Comparison of ENCODE assay signal across 9 mouse cellular contexts in the genomic region with DNA sequence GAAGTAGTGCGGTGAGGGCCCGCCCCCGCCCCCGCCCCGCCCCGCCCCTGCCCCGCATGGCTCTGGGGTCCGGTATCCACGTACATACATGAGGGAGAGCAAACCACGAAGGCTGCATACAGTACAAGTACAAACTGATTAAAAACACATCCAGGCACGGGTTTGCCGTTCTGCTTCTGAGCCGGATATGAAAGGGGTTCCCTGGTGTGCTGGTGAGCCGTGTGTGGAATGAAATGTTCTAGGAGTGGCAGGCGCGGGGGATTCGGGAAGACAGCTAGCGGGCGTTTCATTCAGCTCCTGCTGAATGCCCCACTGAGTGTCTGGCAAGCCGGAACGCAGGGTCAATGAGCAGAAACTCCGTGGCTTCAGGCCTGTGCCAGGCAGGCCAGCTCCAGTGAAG. TPM values are rescaled to one million over a fixed set of nuclear protein-coding genes. Genes with fewer than 3 reads are reported as not detected.
A peak's percentile ranks its signal among the peaks of the same experiment; 100 is the strongest.
DNase-seq lines count a peak whose midpoint lies in the region; ATAC-seq and TF ChIP-seq lines count a peak whose summit lies in the region.
"Had no signal": no experiment of that assay in that cellular context is flagged by ENCODE, and none has a peak within 500 bp of the region (broad histone marks: within the 10 kb centered on the region; RNA-seq: fewer than 3 reads in every experiment).

No protein-coding gene starts in this region.

- peaks cover 12% of the 10 kb centered on the region for H3K4me1 ChIP-seq in heart, embryonic 13.5 days
- H3K4me1 ChIP-seq in heart, adult 2 months (ENCODE audit: control insufficient read depth, insufficient read depth, low read length), result no peaks in the 10 kb centered on the region; the same call in 1 of the 2 replicates
- H3K4me1 ChIP-seq in ES-E14 (ENCODE audit: control insufficient read depth in 2 of 2, insufficient read depth in 2 of 2, low read length in 2 of 2, poor library complexity in 1 of 2), result peaks cover 0 to 4% of the 10 kb centered on the region in 2 experiments; a peak in 2 of 4 replicates
- H3K4me1 ChIP-seq in forebrain, embryonic 12.5 days, result peaks cover 24% of the 10 kb centered on the region
- peaks cover 19% of the 10 kb centered on the region for H3K4me1 ChIP-seq in limb, embryonic 13.5 days
- H3K4me1 ChIP-seq in stomach, embryonic 16.5 days (ENCODE audit: control insufficient read depth, insufficient read depth, low read length), result no peaks in the 10 kb centered on the region; the same call in 1 of the 2 replicates
- H3K4me1 ChIP-seq in lung, adult 2 months (ENCODE audit: control insufficient read depth, insufficient read depth, low read length), result no peaks in the 10 kb centered on the region

- peak overlapping the region; percentile 72 for H3K4me2 ChIP-seq in heart, embryonic 13.5 days
- peak overlapping the region; percentile 67 for H3K4me2 ChIP-seq in forebrain, embryonic 12.5 days
- peak overlapping the region; percentile 63 for H3K4me2 ChIP-seq in limb, embryonic 13.5 days (replicated peaks)
- H3K4me2 ChIP-seq in stomach, embryonic 16.5 days (ENCODE audit: low read depth, low read length), result peak overlapping the region; percentile 53

- peak overlapping the region; percentile 67 for H3K9ac ChIP-seq in heart, embryonic 13.5 days
- H3K9ac ChIP-seq in heart, adult 2 months (ENCODE audit: low read depth, low read length), result no peak overlapping the region
- peak overlapping the region; percentile 61; the same call in 1 of the 2 replicates for H3K9ac ChIP-seq in ES-E14 (ENCODE audit: insufficient read depth, low read depth, low read length, poor library complexity, severe bottlenecking)
- peak overlapping the region; percentile 53 for H3K9ac ChIP-seq in forebrain, embryonic 12.5 days
- H3K9ac ChIP-seq in limb, embryonic 13.5 days, result peak overlapping the region; percentile 50
- peak overlapping the region; percentile 15 for H3K9ac ChIP-seq in stomach, embryonic 16.5 days (ENCODE audit: low read length)

- H3K27ac ChIP-seq in heart, embryonic 13.5 days (replicated peaks), result no peak overlapping the region
- H3K27ac ChIP-seq in heart, adult 2 months, result no peak overlapping the region
- no peak overlapping the region for H3K27ac ChIP-seq in ES-E14 (ENCODE audit: insufficient read depth, low read depth, low read length, poor library complexity, severe bottlenecking)
- H3K27ac ChIP-seq in forebrain, embryonic 12.5 days, result no peak overlapping the region
- no peak overlapping the region for H3K27ac ChIP-seq in limb, embryonic 13.5 days
- H3K27ac ChIP-seq in stomach, embryonic 16.5 days (ENCODE audit: low read length), result no peak overlapping the region

- H3K27me3 ChIP-seq in heart, embryonic 13.5 days (replicated peaks), result peaks cover 30% of the 10 kb centered on the region
- no peaks in the 10 kb centered on the region for H3K27me3 ChIP-seq in heart, adult 2 months (ENCODE audit: control insufficient read depth, insufficient read depth, low read length)
- peaks cover 26% of the 10 kb centered on the region for H3K27me3 ChIP-seq in forebrain, embryonic 12.5 days
- H3K27me3 ChIP-seq in limb, embryonic 13.5 days, result peaks cover 26% of the 10 kb centered on the region
- no peaks in the 10 kb centered on the region; the same call in 1 of the 2 replicates for H3K27me3 ChIP-seq in stomach, embryonic 16.5 days (ENCODE audit: control insufficient read depth, insufficient read depth, low read length)

- no peaks in the 10 kb centered on the region for H3K9me3 ChIP-seq in heart, embryonic 13.5 days
- H3K9me3 ChIP-seq in ES-E14 (ENCODE audit: control insufficient read depth, insufficient read depth, low read depth, low read length), result no peaks in the 10 kb centered on the region
- no peaks in the 10 kb centered on the region for H3K9me3 ChIP-seq in forebrain, embryonic 12.5 days
- no peaks in the 10 kb centered on the region for H3K9me3 ChIP-seq in limb, embryonic 13.5 days
- H3K9me3 ChIP-seq in stomach, embryonic 16.5 days (replicated peaks; ENCODE audit: control insufficient read depth, low read length), result no peaks in the 10 kb centered on the region

- H3K4me3 ChIP-seq in heart, embryonic 13.5 days, result peak overlapping the region; percentile 45
- H3K4me3 ChIP-seq in heart, adult 2 months, result no peak overlapping the region
- peak overlapping the region; percentile 37 to 49; a peak in 3 of 4 replicates for H3K4me3 ChIP-seq in ES-E14 (ENCODE audit: insufficient read depth in 1 of 2, low read depth in 1 of 2, low read length in 2 of 2, poor library complexity in 1 of 2, severe bottlenecking in 1 of 2)
- H3K4me3 ChIP-seq in forebrain, embryonic 12.5 days (replicated peaks), result peak overlapping the region; percentile 35
- peak overlapping the region; percentile 36 for H3K4me3 ChIP-seq in limb, embryonic 13.5 days
- peak overlapping the region; percentile 19 for H3K4me3 ChIP-seq in stomach, embryonic 16.5 days (replicated peaks; ENCODE audit: low read length)
- no peak overlapping the region for H3K4me3 ChIP-seq in lung, adult 2 months (replicated peaks; ENCODE audit: extremely low read depth, low read depth, low read length)

- WGBS in heart, embryonic 13.5 days, result 4% methylated on average over 22 of the region's 22 CpGs
- WGBS in heart, adult 2 months, result 21% methylated on average over 22 of the region's 22 CpGs
- 1% methylated on average over 22 of the region's 22 CpGs for WGBS in forebrain, embryonic 12.5 days
- under 1% methylated on average over 22 of the region's 22 CpGs for WGBS in limb, embryonic 13.5 days
- WGBS in stomach, embryonic 16.5 days, result 3% methylated on average over 22 of the region's 22 CpGs
- WGBS in lung, adult 2 months, result 18% methylated on average over 22 of the region's 22 CpGs

- DNase-seq in heart, adult 2 months, result no peak
- no peak for DNase-seq in ES-E14 (ENCODE audit: low read depth, low spot score)
- DNase-seq in adrenal gland, postnatal 10 days, result no peak
- DNase-seq in lung, adult 2 months, result no peak

- no peaks in the 10 kb centered on the region for H3K79me2 ChIP-seq in heart, adult 2 months (replicated peaks; ENCODE audit: control insufficient read depth, insufficient read depth, low read length)

- 0 out of 2 replicates have a peak, but pooled peaks cover 5% of the 10 kb centered on the region for H3K36me3 ChIP-seq in heart, embryonic 13.5 days
- no peaks in the 10 kb centered on the region for H3K36me3 ChIP-seq in heart, adult 2 months (ENCODE audit: control insufficient read depth, insufficient read depth, low read length)
- peaks cover 12% of the 10 kb centered on the region; the same call in 1 of the 2 replicates for H3K36me3 ChIP-seq in ES-E14 (ENCODE audit: control insufficient read depth, insufficient read depth, low read length, poor library complexity, severe bottlenecking)
- no peaks in the 10 kb centered on the region for H3K36me3 ChIP-seq in forebrain, embryonic 12.5 days (replicated peaks)
- no peaks in the 10 kb centered on the region for H3K36me3 ChIP-seq in limb, embryonic 13.5 days
- no peaks in the 10 kb centered on the region for H3K36me3 ChIP-seq in stomach, embryonic 16.5 days (ENCODE audit: control insufficient read depth, insufficient read depth, low read length)
- H3K36me3 ChIP-seq: G1E had no signal

- intact Hi-C loops in heart, adult 2 months (cut with DNase I), result loop anchor here (5.0 kb wide), 3 partner anchors 84 to 171 kb away; no protein-coding TSS in a partner anchor

- in situ Hi-C loops in ES-E14 (cut with MboI; ENCODE audit: low sequenced_read_pairs in 2 of 2, unreplicated experiment in 2 of 2), result no loop called here

- ATAC-seq in heart, embryonic 13.5 days (ENCODE audit: extremely low read depth, insufficient number of reproducible peaks, low FRiP score, low TSS enrichment), result no peak
- no peak for ATAC-seq in forebrain, embryonic 12.5 days (ENCODE audit: low FRiP score)
- ATAC-seq in limb, embryonic 13.5 days (ENCODE audit: low FRiP score, low read depth), result no peak; the same call in 1 of the 2 replicates
- ATAC-seq in stomach, embryonic 16.5 days (ENCODE audit: insufficient read depth, low FRiP score), result no peak

- no peak for TF ChIP-seq POLR2A in heart, adult 2 months (IDR thresholded peaks at IDR 0.05; ENCODE audit: insufficient read depth, low read depth, low read length)
- TF ChIP-seq POLR2A in lung, adult 2 months (IDR thresholded peaks at IDR 0.05; ENCODE audit: borderline replicate concordance, extremely low read depth, low read depth, low read length), result no peak

- no peak for TF ChIP-seq EP300 in heart, adult 2 months (IDR thresholded peaks at IDR 0.05; ENCODE audit: insufficient read depth, low read depth, low read length)

- TF ChIP-seq CTCF in heart, adult 2 months (IDR thresholded peaks at IDR 0.05), result no peak
- TF ChIP-seq CTCF in lung, adult 2 months (IDR thresholded peaks at IDR 0.05; ENCODE audit: insufficient read depth, low read length), result no peak

TF ChIP-seq in ES-E14, 5 proteins besides CTCF, POLR2A, EP300 and RAD21:
- TF ChIP-seq ZC3H11A (IDR thresholded peaks at IDR 0.05; ENCODE audit: borderline replicate concordance, low read depth, low read length), result no peak
- no peak for TF ChIP-seq MAFK (IDR thresholded peaks at IDR 0.05; ENCODE audit: insufficient read depth, low read depth, low read length)
- TF ChIP-seq HCFC1 (IDR thresholded peaks at IDR 0.05; ENCODE audit: borderline replicate concordance, insufficient read depth, low read length), result no peak
- TF ChIP-seq CHD2 (IDR thresholded peaks at IDR 0.05; ENCODE audit: low read depth, low read length), result no peak
- TF ChIP-seq ZNF384 (IDR thresholded peaks at IDR 0.05; ENCODE audit: low read depth, low read length), result no peak

RNA-seq across cellular contexts. Expression of a gene that starts 36.6 kb away (rescaled TPM):
- polyA plus RNA-seq in heart, embryonic 13.5 days (2015; fragmentation: Nextera tagmentation; extraction: Ambion mirVana), result 4.1 and 5.5 TPM in 2 replicates
- total RNA-seq in heart, adult 2 months (2021), result 1 to 10 TPM in 1 of 2 experiments, under 1 TPM in 1; 0.70 to 1.5 TPM
- 1.7 and 1.9 TPM in 2 replicates for polyA plus RNA-seq in heart, adult 2 months (2012; rRNA removed)
- 11.6 and 14.1 TPM in 2 replicates for total RNA-seq in ES-E14 (2012; rRNA removed)
- polyA plus RNA-seq in forebrain, embryonic 12.5 days (2016; fragmentation: Nextera tagmentation; extraction: Ambion mirVana), result 0.60 and 1.1 TPM in 2 replicates
- 6.7 and 7.5 TPM in 2 replicates for polyA plus RNA-seq in limb, embryonic 13.5 days (2015; fragmentation: Nextera tagmentation; extraction: Ambion mirVana)
- polyA plus RNA-seq in stomach, embryonic 16.5 days (2015; fragmentation: Nextera tagmentation; extraction: Ambion mirVana), result 12.6 and 14.5 TPM in 2 replicates
- 1 to 10 TPM; 1.1 to 1.2 TPM for total RNA-seq in adrenal gland, postnatal 10 days (2021)
- polyA plus RNA-seq in lung, adult 2 months (2012; rRNA removed), result 20.3 and 22.1 TPM in 2 replicates
- total RNA-seq: G1E had no signal
- polyA plus RNA-seq: G1E had no signal

Comparison
In these comparisons a context has a peak if more than half of its experiments do, and no peak if none do; other contexts are left out.
1. H3K4me3 ChIP-seq: peak in heart, embryonic 13.5 days (single experiment), ES-E14 (2 of 2), forebrain, embryonic 12.5 days (single experiment), limb, embryonic 13.5 days (single experiment) and stomach, embryonic 16.5 days (single experiment); none in heart, adult 2 months (single experiment) and lung, adult 2 months (single experiment).
2. Peak in every context shown above with its lines, with median percentiles within 50 percentile points of each other: H3K4me2 ChIP-seq.